Mouse (Mus musculus) skeletal muscle tissue, adult 2 months (tissue): ENCODE data around the gene Lmx1a.

Source experiments
- DNase-seq: peaks from one replicate; pipeline ENCODE4 v3.0.0-alpha.2; 2012; ENCODE audit warnings: low read depth, low spot score

Lmx1a gene

GRCm38 (mm10) chr1:167784067-167784466, 95.0 kb downstream of the Lmx1a start:
- no peak for DNase-seq

- no peak for DNase-seq
Observed at GRCm38 (mm10) chr1:167788684-167789413, 99.8 kb downstream of the Lmx1a start.

- no peak for DNase-seq
Observed at GRCm38 (mm10) chr1:167789448-167789847, 100.4 kb downstream of the Lmx1a start.

- DNase-seq, result no peak
Observed at GRCm38 (mm10) chr1:167790688-167791087, 101.7 kb downstream of the Lmx1a start.

GRCm38 (mm10) chr1:167791221-167791620, 102.2 kb downstream of the Lmx1a start:
- DNase-seq, result no peak

- DNase-seq, result no peak
Observed at GRCm38 (mm10) chr1:167801923-167802322, 112.9 kb downstream of the Lmx1a start.

- no peak for DNase-seq
Observed at GRCm38 (mm10) chr1:167802510-167803271, 113.7 kb downstream of the Lmx1a start.

GRCm38 (mm10) chr1:167803351-167803981, 114.4 kb downstream of the Lmx1a start:
- DNase-seq, result no peak

- no peak for DNase-seq
Observed at GRCm38 (mm10) chr1:167804836-167805235, 115.8 kb downstream of the Lmx1a start.

GRCm38 (mm10) chr1:167811141-167811540, 122.1 kb downstream of the Lmx1a start:
- DNase-seq, result no peak

GRCm38 (mm10) chr1:167815166-167815565, 126.1 kb downstream of the Lmx1a start:
- DNase-seq, result no peak

GRCm38 (mm10) chr1:167817028-167817427, 128.0 kb downstream of the Lmx1a start:
- DNase-seq, result no peak

- DNase-seq, result no peak
Observed at GRCm38 (mm10) chr1:167817616-167818015, 128.6 kb downstream of the Lmx1a start.

- no peak for DNase-seq
Observed at GRCm38 (mm10) chr1:167820031-167820430, 131.0 kb downstream of the Lmx1a start.

GRCm38 (mm10) chr1:167821125-167821524, 132.1 kb downstream of the Lmx1a start:
- no peak for DNase-seq

GRCm38 (mm10) chr1:167830291-167830690, 141.3 kb downstream of the Lmx1a start:
- no peak for DNase-seq

GRCm38 (mm10) chr1:167831601-167832000, 142.6 kb downstream of the Lmx1a start:
- DNase-seq, result no peak

GRCm38 (mm10) chr1:167854801-167855200, 165.8 kb downstream of the Lmx1a start:
- no peak for DNase-seq

- no peak for DNase-seq
Observed at GRCm38 (mm10) chr1:167872028-167872427, 183.0 kb downstream of the Lmx1a start.

- DNase-seq, result no peak
Observed at GRCm38 (mm10) chr1:167874099-167874498, 185.1 kb downstream of the Lmx1a start.

- DNase-seq, result no peak
Observed at GRCm38 (mm10) chr1:167877931-167878330, 188.9 kb downstream of the Lmx1a start.

GRCm38 (mm10) chr1:167878354-167878753, 189.3 kb downstream of the Lmx1a start:
- DNase-seq, result no peak
